Mouse (Mus musculus) cerebellum, adult 9-11 months (tissue): ENCODE results near the gene Rnaseh1.
A peak's percentile ranks its signal among the peaks of the same experiment; 100 is the strongest.

ENCODE experiments used
- DNase-seq: peaks from one replicate; pipeline ENCODE4 v3.0.0; 2022

Rnaseh1 gene

GRCm38 (mm10) chr12:28649141-28650110 lies at the start of gene Rnaseh1:
Gene Rnaseh1, plus strand, starts transcription at chr12:28649602.
- DNase-seq, result peak; percentile 88

DNA sequence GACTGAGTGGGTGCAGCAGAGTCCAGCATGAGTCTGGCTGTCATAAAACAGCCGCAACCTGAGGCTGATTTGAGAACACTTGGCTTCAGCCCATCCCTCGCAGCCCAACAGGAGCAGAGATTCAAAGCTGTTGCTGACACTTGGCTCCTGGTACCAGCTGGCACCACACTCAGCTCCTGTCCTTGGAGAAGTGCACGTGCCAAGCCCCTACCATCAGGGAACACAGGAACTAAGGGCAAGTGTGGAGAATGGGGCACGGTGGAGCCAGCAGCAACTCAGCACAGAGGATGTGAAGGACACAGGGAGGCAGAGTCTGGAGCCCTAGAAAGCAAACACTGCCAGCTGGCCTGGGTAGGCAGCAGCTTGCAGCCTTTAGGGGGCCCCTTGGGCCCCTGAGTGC lies 47.1 kb upstream of the Rnaseh1 start:
- DNase-seq, result peak; percentile 86

- peak; percentile 39 for DNase-seq
Observed at GRCm38 (mm10) chr12:28603494-28603893, 45.9 kb upstream of the Rnaseh1 start.

DNA sequence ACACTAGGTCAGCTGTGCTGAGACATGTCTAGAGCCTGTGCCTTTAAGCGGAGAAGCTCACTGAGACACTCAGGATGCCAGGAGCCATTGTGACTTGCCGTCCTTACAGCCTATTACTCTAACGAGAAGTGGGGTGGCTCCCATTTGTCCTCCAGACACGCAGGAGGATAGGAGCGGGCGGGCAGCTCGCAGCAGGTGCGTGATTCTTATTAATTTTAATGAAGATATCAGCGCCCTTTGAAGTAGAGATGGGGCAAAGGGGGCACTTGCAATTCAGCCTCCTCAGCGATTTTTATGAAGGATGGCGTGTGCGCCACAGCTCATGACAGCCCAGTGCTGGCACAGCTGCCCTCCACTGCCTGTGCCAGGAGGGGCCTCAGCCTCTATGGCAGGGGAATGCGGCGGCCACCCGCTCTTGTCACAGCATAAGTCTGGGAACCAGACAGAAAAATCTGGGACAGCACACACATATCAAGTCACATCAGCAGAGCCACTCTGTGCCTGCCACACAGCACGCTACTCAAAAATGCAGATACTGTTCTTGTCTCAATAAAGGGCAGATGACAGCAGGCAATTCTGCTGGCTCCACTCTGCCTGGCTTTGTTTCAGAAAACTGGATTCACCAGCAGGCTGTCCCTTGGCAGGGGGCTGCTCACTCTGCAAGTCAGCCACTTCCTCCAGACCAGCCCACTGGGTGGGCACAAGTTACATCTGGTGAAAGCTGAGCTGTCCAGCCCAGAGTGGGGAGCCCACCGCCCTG lies 41.7 kb upstream of the Rnaseh1 start:
- peak; percentile 69 for DNase-seq

GRCm38 (mm10) chr12:28612391-28612790 lies 37.0 kb upstream of the Rnaseh1 start:
- no peak for DNase-seq

DNA sequence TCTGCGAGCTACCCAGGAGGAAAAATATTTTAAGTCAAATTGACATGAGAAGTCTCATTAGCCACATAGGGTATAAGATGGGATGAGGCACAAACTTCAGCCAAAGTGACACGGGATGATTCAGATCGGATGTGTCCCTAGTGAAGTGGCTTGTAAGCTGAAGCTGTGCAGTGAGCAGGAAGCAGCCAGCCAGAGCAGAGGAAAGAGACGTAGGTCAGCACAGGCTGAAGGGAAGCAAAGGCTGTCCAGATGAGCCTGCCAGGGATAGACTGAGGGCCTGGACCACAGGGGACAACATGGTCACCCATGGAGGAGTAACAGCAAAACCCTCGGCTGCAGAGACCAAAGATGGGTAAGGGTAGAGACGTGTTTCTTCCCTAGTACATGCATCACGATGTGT lies 35.0 kb upstream of the Rnaseh1 start:
- no peak for DNase-seq

- DNase-seq, result no peak
Observed at GRCm38 (mm10) chr12:28617297-28617696, 32.1 kb upstream of the Rnaseh1 start.

DNA sequence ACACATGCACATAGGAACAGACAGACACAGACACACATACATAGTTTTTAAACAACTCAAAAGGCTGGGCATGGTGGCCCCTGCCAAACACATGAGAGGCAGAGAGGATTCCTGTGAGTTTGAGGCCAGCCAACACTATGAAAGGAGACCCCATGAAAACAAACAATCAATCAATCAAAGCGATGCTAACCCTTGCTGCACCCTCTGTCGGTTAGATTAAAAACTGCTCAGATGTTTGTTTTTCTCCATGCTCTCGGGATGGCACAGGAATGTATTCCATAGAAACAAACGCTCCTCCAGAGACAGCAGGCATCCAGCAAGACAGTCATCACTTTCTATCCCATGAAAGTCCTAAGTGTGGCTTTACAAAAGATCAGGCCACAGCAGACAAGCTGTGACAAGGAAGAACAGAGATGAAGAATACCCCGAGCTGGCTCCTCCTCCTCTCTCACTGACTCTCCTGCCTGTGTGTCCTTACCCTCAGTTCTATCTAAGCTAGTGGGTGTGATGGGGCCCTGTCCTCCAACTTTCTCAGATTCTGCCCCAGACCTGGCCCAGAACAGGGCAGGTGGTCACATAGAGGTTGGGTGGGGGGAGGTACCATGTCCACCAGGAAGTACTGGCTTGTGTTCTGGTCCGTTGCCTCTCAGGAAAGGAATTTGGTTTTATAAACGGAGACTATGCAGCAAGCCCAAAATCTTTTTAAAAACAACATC lies 27.8 kb upstream of the Rnaseh1 start:
- DNase-seq, result no peak

GRCm38 (mm10) chr12:28622167-28622532 lies 27.3 kb upstream of the Rnaseh1 start:
- no peak for DNase-seq

GRCm38 (mm10) chr12:28622641-28623040 lies 26.8 kb upstream of the Rnaseh1 start:
- DNase-seq, result no peak

DNA sequence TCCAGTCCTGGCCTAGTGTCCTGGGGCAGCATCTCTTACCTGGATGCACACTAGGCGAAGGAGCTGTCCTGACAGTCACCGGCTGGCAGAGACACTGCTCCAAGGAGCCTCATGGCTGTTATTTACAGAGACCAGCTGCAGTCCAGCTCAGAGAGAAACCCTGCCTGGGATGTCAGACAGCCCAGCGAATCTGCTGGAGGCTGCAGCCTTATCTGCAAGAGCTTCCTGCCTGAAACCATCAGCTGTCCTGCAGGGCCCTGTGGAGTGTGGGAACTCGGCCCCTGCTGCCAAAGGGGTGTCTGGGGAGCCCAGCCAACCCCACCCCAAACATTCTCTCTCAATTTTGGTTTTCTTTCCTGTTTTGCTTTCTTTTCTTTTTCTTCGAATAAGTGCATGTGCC lies 26.2 kb upstream of the Rnaseh1 start, which contains the start of gene Colec11:
Gene Colec11, minus strand, starts transcription at position 183 of the 400 bp plus-strand sequence.
- no peak for DNase-seq

GRCm38 (mm10) chr12:28624251-28624650 lies 25.2 kb upstream of the Rnaseh1 start:
- no peak for DNase-seq

DNA sequence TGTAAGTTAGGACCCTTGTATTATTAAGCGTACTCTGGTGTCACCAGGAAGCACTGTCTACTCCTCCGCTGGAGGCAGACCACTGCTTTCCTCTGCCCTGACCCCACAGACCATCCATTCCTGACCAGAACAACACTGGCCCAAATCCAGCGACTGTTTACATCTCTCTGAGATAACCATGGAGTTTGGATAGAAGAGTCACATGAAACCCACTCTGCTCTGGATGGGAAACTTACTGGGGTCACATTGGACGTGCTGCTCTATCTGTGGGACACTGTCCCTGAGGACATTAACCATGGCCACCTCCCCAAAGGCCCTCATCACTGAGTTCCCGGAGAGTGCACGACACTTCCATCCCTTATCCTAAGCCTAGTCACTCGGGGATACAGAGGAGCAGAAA lies 24.0 kb upstream of the Rnaseh1 start:
- no peak for DNase-seq

- no peak for DNase-seq
Observed at GRCm38 (mm10) chr12:28627092-28627491, 22.3 kb upstream of the Rnaseh1 start.

- DNase-seq, result no peak
Observed at GRCm38 (mm10) chr12:28628436-28628835, 21.0 kb upstream of the Rnaseh1 start.

DNA sequence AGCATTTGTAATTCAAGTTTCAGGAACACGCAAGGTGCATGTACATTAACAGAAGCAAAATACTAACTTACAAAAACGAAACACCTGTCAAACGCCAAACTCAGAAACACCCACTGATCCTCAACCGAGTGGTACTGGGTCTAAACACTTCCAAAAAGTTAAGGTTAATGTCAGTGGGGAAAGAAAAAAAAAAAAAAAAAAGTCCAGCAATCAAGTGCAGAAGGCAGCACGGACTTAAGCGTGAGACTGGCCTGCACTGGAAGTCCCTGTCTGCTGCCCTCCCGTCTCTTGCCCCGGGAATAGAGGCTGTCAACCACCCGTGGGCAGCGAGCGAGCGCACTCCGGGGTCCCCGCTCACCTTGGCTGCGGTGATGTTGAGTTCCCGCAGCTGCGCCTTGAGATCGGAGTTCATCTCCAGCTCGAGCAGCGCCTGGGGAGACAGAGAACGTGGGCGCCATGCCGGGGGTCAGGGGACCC lies 14.3 kb upstream of the Rnaseh1 start:
- no peak for DNase-seq

DNA sequence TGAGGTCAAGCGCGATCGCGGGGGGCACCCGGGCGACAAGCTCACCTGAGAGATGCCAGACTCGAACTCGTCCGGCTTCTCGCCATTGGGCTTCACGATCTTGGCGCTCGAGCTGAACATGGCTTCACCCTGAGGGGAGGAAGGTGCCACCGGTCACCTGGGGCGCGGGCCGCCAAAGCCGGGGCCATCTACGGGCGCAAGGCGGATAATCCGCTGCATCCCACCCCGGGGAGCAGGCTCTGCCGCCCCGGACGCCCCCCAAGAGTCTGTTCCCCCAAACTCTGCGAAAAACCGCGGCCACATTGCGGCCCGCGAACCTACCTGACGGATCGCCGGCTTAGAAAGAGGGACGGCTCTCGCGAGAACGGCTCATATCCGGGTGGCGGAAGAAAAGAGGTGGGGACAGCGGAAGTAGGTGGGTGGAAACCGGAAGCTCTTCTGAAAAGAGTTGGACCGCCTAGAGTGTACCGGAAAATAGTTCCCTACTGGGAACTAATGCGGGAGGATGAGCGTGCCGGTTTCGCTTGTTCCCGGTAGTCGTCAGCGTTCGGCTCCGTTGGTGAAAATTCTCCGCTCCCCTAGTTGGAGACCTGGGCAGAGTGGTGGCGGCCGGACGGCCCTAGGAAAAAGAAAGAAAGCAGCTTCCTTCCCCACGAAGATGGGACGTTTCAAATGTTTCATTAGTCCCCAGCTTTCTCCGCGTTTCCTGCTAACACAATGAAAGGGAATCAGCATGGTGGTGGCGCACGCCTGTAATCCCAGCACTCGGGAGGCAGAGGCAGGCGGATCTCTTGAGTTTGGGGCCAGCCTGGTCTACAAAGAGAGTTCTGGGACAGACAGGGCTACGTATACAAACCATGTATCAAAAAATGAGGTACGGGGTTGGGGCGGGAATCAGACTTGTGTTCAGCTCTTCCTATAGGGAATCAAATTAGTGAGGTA lies 13.6 kb upstream of the Rnaseh1 start, which contains the start of gene Rps7:
Gene Rps7, minus strand, starts transcription at position 419 of the 942 bp plus-strand sequence.
- DNase-seq, result peak; percentile 94

GRCm38 (mm10) chr12:28636543-28636942 lies 12.9 kb upstream of the Rnaseh1 start:
- DNase-seq, result no peak

GRCm38 (mm10) chr12:28638778-28639177 lies 10.6 kb upstream of the Rnaseh1 start:
- no peak for DNase-seq

- DNase-seq, result no peak
Observed at GRCm38 (mm10) chr12:28662628-28663027, 13.2 kb downstream of the Rnaseh1 start.

- no peak for DNase-seq
Observed at GRCm38 (mm10) chr12:28666734-28667133, 17.3 kb downstream of the Rnaseh1 start.

DNA sequence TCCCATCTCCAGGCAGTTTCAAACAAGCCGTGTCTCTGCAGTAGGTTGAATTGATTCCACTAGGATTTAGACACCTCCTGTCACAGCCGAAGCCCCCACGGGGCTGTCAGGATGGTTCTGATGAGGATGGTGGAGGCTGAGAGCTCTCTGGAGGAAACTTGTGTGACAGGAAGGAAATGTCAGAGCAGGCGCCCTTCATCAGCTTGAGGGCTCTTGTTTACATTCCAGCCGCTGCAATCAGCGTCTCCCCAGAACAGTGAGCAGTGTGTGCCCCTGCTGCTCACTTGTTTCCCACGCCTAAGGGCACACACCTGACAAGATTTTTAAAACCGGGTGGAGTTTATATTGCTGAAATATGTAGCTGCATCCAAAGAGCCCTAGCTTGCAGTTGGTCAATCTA lies 17.9 kb downstream of the Rnaseh1 start:
- DNase-seq, result no peak
